Mouse (Mus musculus) layer of hippocampus, postnatal 14 days (tissue): ENCODE data around the gene Hrh3. TPM values are rescaled to one million over a fixed set of nuclear protein-coding genes. Genes with fewer than 3 reads are reported as not detected.

Experiments used
- DNase-seq, 2 experiments: peaks; one replicate each; pipeline ENCODE4 v3.0.0; 2021 to 2022; ENCODE audit warnings: low spot score in 2 of 2, mixed read lengths in 1 of 2
- long read RNA-seq, 2 experiments: library from polyadenylated mRNA; stranded (forward); transcript quantifications; one replicate each; pipeline ENCODE4 v2.0.0; 2021
- total RNA-seq, 2 experiments: library from RNA; stranded (reverse); gene quantifications; 2 replicates each; pipeline ENCODE4 v1.2.3; 2021

The Hrh3 gene
- 10 to 100 TPM; 24.8 to 33.6 TPM for total RNA-seq
- long read RNA-seq, experiment 1, transcript Hrh3-201 (3 exons, 2,706 nt) = minor isoform, 9 of 33 reads
- long read RNA-seq, experiment 1, transcript Hrh3-207 (3 exons, 1,574 nt) = major isoform, 12 of 33 reads
- long read RNA-seq, experiment 1, partial matches to known transcripts = 0 of 33 reads
- long read RNA-seq, experiment 1, other reads (novel, unspliced or antisense) = 10 of 33 reads
- long read RNA-seq, experiment 2, transcript Hrh3-201 (3 exons, 2,706 nt) = major isoform, 8 of 26 reads
- long read RNA-seq, experiment 2, transcript Hrh3-207 (3 exons, 1,574 nt) = minor isoform, 7 of 26 reads
- long read RNA-seq, experiment 2, partial matches to known transcripts = 0 of 26 reads
- long read RNA-seq, experiment 2, other reads (novel, unspliced or antisense) = 11 of 26 reads

DNA sequence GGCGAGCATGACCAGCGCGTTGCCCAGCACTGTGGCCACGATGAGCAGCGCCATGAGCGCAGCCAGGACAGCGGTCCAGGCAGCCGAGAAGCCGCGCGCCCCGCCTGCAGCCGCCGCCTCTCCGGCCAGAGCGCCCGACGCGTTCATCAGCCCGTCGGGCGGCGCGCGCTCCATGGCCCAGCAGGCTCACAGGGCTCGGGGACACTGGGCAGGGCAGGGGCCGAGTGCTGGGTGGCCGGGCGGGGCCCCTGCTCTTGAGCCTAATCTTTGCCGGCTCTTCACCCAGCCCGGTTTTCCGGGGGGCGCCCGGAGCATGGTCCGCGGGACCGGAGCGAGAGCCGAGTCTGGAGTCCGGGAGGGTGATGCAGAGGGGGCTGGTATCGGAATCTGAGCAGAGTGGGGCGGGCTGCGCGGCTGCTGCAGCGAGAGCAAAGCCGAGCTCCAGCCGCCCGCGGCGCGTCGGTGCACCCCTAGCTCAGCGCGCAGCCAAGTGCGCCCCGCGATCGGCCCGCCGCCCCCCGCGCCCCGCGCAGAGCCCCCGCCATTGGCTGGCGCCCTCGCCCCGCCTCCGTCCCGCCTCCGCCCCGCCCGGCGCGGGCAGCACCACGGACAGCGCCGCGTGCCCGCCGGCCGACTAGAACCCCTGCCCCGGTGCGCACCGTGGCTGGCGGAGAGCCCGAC is at the start of gene Hrh3:
TSS of gene Hrh3 (minus strand) at position 511 of the 681 bp plus-strand sequence.
- DNase-seq = no peak

DNA sequence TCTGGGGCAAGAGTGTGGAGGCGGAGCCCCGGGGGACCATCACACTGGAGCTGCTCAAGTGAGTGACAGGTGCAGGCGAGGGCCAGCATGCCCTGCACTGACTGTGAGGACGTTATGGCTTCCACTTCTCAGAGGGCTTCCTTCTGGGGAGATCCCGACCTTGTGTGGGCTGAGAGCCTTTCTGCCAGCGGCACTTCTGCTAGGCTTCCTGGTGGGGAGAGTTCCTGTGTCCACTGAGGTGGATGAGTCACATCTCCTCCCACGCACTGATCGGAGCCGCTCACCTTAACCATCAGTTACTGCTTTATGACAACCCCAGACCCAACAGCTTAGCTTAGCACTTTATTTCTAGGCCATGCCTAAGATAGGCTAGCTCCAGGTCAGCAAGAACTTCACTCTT is 44.3 kb upstream of the Hrh3 start:
- DNase-seq = no peak

DNA sequence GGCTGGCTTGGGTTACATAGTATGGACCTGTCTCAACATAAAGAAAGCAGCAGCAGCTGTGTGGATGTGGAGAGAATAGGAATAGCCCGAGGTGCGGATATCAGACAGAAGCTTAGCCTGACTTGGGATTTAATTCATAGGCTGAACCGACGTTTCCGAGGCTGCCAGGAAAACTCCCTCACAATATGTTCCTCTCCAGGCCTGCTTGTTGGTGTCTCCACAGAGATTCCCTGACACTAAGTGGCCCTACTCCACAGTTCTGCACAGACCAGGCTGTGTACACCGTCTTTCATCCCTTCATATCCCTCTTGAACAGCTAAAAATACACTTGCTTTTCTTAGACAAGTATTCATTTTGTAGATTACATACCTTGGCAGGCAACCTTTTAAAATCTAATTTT is 43.1 kb upstream of the Hrh3 start:
- DNase-seq = no peak

DNA sequence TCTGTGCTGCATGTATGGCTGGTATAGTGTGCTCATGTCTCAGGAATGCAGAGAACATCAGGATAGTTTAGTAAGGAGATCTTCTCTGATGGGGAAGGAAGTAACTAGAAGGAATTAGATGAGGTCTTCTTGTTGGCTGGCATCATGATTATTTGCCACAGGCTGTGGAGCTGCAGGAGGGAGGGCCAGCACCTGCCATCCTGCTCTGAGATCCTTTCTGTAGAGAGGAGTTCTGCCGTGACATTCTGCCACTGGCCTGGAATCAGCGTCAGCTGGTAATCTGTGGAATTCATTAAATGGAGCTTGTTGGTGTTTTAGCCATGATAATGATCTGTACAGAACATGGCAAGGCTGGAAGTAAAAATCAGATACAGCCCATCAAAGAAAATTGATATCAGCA is 41.8 kb upstream of the Hrh3 start:
- DNase-seq = no peak

DNA sequence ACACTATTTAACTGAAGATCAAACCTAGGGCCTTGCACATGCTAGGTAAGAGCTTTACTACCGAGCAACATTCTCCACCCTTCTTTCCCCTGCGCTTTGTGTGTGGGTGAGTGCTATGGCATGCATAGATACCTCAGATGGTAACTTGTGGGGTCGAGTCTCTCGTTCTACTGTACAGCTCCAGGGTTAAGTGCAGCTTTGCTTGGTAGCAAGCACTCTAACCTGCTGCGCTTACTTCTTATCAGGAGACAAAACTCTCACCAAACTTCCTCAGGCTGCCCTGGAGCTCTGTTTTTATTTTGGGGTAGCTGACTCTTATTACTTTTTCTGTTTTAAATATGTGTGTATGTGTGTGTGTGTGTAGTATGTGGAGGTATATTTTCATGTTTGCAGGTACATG is 31.1 kb upstream of the Hrh3 start:
- DNase-seq = no peak

DNA sequence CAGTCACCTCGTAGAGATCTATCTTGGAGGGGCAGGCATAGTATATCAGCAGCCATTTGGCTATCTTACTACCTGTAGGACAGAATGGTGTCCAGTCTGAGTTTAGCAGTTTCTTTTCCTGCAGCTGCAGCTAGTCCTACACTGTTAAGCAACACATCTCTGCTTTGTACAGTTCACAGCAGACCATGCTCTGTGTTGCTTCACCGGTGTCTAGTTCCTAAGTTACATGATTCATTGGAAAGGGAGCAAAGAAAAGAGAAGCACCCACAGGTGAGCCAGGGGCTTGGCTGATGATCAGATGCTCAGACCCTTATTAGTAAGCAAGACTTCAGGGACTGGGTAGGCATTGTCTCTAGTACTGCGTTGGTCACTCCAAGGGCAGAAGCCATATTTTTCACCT is 29.6 kb upstream of the Hrh3 start:
- DNase-seq = no peak

DNA sequence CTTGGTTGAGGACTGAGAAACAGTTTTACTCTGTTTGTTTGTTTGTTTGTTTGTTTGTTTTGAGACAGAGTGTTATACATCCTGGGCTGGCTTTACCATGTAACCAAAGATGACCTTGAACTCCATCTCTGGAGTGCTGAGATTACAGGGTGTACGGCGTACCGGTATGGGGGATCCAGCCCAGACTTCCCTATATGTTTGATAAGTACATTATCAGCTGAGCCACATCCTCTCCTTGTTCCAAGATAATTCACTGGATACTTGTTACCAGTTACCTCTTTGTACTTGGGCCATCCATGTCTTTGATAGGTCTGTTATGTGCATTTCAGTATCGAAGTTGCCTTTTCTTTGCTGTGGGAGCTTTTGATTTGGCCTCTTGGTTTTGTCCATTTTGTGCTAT is 28.9 kb upstream of the Hrh3 start:
- no peak for DNase-seq

DNA sequence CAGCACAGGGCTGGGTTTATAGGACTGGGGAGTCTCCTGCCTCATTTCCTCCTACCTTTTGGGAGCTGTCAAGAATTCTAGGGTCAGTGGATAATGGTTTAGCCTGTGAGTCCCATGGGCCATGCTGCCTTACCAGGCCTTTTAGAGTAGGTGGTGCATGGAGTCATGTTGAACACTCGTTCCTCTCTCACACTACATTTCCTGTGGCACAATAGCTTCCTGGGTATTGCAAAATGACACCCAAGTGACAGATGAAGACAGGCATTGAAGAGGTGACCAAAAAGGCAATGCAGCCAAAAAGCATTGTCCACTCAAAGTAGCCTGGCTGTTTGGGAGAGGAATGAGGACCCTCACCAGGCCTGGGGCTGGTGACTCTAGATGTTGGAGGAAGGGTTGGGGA is 23.4 kb upstream of the Hrh3 start:
- DNase-seq = no peak

DNA sequence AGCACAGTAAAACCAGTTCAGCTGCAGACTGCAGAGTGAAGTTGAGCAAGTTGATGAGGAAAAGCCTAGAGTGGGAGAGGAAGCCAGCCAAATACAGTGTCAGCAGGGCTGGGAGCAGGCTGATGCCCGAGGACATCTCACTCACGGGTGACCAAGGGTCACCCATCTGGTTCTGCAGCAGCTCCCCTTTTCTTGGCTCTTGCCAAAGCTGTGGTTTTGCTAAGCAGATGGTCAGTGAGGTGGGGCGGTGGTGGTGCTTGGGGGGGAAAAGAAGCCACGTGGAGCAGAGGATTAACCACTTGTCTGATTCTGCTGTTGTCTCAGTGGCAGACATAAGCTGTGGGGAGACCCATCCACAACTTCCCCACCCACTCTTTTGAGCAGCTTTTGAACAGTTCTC is 21.9 kb upstream of the Hrh3 start:
- peak; percentile 22 to 48 for DNase-seq

DNA sequence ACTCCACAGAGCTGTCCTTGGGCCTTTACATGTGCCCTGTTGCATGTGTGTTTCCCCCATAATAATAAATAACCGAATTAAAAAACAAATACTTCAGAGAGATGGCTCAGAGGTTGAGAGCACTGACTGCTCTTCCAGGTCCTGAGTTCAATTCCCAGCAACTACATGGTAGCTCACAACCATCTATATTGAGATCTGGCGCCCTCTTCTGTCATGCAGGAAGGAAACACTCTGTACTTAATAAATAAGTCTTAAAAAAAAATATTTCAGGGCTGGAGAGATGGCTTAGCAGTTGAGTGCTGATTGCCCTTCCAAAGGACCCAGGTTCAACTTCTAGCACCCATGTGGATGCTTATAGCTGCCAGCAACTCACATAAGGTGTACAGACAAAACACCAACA is 19.9 kb upstream of the Hrh3 start:
- DNase-seq = no peak

DNA sequence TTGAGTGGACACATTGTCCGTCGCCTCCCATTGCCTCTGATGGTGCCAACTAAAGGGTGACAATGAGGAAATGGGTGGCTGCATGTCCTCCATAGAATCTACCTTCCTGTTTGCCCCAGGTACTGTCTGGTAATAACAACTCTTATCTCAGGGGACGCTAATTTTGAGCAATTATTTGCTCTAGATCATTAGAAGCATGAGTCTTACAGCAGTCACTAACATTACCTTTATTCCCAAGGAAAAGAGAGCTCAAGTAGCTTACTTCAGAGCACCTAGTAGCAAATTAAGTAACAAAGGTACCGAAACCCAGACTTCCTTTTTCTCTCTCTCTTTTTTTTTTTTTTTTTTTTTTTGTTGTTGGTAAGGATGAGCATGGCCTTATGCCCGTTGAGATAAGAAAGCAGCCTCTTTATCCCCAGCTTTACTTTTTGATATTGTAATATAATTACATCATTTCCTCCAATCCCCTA is 16.0 kb upstream of the Hrh3 start:
- DNase-seq = no peak

DNA sequence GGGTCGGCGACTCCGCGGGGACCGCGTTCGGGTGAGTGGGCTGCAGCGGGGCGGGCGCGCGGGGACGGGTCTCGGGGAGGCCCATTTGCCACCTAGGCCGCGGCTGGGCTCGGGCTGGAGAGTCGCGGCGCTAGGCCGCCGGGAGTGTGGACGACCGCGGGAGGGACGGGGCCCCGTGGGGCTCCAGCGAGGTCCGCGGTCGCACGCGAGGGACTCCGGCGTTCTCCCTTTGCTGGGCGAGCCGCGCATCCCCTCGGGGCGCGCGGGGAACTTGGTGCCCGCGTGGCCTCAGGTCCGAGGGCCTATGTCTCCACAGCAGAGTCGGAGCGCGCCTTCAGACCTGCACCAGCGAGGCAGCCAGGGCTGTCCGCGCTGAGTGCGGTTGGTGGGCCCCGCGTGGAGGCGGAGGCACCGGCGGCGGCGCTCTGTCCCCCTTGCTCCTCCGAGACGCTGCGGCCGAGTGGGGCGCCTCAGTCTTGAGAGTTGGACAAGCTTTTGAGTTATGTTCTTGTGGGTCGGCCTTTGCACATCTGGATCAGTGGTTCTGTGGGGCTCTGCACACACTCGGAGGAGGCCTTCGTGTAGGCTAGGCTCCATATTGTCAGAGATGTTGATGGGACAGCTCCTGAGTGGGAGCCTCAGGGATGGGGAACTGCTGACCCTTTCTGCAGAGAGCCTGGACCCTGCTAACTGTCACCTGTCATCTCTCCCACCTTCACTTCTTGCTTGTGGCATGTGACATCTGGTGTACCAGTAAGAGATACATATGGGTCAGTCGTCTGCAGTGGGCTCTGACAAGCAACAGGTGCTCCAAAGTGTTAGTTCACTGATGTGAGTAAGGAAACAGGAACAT is 15.4 kb upstream of the Hrh3 start:
- no peak for DNase-seq

DNA sequence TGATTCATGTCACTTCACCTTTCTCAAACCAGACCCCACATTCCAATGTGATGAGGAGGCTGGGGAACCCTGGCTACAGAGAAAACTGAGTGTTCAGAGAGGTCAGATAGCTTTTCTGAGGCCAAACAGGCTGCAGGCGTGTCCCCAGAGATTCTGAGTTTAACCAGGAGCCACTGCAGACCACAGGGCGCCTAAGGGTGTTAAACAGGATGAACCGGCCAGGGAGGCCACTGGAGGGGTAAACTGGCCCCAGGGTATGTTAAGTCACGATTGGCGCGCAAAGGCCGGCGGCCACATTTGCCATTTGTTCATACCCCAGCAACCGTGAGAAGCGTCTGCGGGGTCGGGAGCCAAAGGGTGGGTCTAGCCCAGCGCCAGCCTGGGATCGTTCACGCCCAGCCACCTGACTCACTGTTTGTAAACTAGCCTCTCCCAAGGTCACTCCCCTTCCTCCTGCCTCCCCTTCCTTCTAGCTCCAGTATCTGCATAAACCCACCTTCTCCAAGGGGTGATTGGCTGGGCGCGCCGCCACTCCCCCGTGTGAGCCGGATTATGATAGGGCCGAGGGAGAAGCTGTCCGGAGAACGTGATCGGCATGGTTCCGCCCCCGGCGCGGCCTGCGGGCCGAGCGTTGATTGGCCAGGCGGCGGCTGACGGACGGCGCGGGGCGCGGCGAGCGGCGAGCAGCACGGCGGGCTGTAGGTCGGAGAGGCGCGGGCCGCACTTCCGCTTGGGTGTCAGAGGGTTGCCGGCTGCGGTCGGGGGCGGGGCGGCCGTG is 14.6 kb upstream of the Hrh3 start, which contains the start of gene Osbpl2:
TSS of gene Osbpl2 (plus strand) at position 646 of the 778 bp plus-strand sequence.
- DNase-seq = peak; percentile 99 to 100

DNA sequence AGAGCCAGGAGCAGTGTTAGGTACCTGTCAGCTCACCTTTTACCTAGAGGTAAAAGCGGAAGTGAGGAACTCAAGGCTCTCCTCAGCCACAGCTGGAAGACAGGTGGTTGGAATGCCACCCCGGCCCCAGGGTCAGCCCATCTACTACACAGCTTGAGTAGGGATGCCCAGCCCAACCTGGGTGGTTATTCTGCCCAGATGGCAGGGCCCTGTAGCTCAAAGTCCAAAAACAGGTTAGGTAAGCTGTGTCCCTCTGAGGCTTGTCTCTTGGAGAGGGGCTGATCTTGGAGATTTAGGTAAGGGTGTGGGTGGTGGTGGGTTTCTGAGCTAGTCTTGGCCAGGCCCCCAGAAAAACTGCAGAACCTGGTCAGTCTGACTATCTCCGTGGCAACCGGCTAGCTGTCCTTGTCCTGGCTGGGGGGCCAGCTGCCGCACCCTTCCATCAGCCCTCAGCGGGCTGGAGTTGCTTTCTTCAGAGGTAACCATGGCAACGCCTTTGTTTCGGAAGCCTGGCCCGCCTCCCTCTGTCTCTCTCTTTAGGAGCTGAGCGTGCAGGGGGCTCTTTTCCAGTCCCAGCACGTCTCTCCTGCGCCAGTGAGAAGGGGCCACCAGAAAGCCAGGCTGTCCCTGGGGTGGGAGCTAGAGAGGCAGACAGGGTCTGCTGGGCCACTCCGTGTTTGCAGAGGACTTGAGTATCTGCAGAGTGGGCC is 13.4 kb upstream of the Hrh3 start:
- DNase-seq = peak; percentile 43 to 61

DNA sequence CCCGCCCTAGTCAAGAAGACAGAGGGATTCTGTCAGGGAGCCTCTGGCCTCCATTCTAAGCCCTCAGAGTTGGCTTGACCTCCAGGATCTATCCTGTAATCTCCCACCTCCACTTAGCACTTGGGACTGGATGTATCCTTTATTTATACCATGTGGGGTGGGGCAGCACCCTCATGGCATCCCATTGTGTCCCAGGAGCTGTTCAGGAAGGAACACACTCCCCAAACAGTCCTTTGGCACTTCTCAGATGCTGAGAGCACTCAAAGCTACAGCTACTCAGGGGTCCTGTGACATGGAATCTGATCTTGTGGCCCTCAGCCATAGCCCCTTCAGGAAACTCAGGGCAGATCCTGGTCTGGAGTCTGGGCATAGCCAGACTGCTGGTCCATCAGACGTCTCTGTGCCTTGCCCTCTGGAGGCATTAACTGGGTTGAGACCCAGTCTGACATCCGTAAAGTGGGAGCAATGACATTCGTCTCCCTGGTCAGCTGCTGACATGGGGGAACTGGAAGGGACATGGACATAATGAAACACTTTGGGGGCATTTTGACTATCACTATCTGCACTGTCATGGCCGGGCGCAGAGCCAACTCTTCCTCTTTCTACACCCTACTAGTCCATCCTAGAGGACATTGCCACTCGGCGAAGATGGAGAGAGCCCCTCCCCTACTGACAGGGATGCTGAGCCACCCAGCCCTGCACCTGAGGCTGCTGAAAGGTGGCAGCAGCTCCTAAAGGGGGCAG is 12.6 kb upstream of the Hrh3 start:
- DNase-seq = no peak

DNA sequence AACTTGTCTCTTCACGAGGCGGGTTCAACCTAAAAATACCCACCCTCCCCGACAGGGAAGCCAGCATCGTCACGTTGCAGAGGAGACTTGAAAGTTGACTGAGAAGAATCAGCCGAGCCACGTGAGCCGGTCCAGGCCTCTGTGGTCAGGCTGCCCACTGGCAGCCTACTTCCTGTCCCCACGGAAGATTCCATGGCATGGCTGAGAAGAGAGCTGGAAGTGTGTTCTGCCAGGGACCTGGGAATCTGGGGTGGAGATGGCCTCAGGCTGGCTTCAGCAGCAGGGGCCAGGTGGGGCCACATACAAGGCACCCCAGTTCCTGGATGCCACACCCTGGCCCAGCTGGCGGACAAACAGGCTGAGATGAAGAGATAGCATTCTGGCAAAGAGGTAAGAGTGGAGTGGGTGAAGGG is 11.8 kb upstream of the Hrh3 start:
- no peak for DNase-seq

DNA sequence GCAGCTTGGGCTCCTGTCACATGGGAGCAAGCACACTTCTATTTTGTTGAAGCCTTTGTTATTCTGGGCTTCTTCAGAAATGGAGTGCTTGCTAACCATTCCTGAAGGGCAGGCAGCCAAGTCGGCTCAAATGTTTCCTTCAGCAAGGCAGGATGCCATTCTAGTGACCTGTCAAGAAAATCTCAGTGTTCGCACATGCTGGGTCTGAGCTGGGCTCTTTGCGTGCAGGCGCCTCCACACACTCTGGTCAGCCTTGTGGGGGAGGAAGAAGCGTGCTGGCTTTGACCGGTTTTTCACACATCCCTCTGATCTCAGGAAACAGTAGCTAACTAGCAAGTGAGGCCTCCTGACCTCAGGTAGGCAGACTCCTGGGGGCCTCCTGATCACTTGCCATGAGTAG is 11.0 kb upstream of the Hrh3 start:
- no peak for DNase-seq

DNA sequence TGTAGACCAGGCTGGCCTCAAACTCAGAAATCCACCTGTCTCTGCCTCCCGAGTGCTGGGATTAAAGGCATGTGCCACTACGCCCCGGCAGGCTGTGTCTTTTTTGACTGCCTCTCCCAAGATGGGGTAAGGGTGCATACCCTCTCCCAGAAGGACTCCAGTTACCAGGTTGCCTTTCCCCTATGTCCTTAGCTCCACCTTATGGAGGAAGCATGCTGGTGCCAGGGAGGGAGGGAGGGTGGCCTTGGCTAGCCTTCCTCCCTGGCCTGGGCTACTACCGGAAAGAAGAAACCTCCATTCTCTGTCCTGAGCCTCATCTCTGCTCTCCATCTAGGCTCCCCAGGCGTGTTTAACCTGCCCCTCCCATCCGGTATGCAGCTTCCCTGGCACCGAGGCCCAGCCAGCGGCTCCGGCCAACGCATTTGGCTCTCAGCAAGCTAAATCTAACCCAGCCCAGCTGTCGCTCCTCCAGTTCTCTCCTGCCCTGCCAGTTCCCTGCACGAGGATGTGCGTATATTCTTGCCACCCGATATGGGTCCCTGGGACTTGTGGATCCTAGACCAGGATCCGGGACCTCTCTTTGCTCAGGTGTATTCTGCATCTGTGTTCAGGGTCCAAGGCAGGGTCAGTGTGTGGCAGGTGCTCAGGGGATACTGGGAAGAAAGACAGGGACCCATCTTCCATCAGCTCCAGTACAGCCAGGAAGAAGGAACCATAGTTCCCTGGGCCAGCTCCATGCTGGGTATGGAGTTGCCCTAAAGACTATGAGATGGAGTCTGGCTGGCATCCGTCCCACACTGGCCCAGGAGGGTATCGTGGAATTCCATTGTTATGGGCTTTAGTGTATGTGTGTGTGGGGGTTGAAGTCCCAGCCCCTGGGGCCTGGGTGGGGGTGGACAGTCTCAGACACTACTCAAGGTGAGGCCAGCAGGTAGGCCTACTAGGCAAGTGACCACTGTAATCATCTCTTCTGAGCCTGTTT is 9.9 kb upstream of the Hrh3 start:
- DNase-seq = peak; percentile 77
